Mouse (Mus musculus) ES-E14 (cell line): ENCODE measurements at regions not wholly inside any gene's neighbourhood (a gene's known extent, or its start where the extent isn't known, plus 50 kb on each side); places are given as distances from the start of the nearest gene placed in this dataset.

ENCODE experiments used
- CHD2 ChIP-seq: IDR thresholded peaks from 2 replicates; pipeline ENCODE4 v1.6.1; 2014; ENCODE audit warnings: mild to moderate bottlenecking, low read depth, low read length, inconsistent platforms
- HCFC1 ChIP-seq: IDR thresholded peaks from 2 replicates; pipeline ENCODE4 v1.6.1; 2012; ENCODE audit warnings: low read length, inconsistent platforms, borderline replicate concordance; ENCODE audit not compliant: insufficient read depth
- MAFK ChIP-seq: IDR thresholded peaks from 2 replicates; pipeline ENCODE4 v1.6.1; 2014; ENCODE audit warnings: mild to moderate bottlenecking, low read depth, low read length, inconsistent platforms; ENCODE audit not compliant: insufficient read depth
- ZC3H11A ChIP-seq: IDR thresholded peaks from 2 replicates; pipeline ENCODE4 v1.6.1; 2012; ENCODE audit warnings: low read depth, mild to moderate bottlenecking, inconsistent platforms, low read length, borderline replicate concordance
- ZNF384 ChIP-seq: IDR thresholded peaks from 2 replicates; pipeline ENCODE4 v1.6.1; 2012; ENCODE audit warnings: low read depth, low read length, inconsistent platforms

- TF ChIP-seq MAFK: no peak
- TF ChIP-seq HCFC1: no peak
- TF ChIP-seq CHD2: no peak
- TF ChIP-seq ZNF384: no peak
- no peak for TF ChIP-seq ZC3H11A
Observed at GRCm38 (mm10) chr1:121085101-121085727, 247.2 kb downstream of the Insig2 start.
